ENCODE assay signal across 21 mouse cellular contexts in genomic region chr9:74348776-74349175, GRCm38 (mm10).
DNase-seq lines count a peak whose midpoint lies in the region; ATAC-seq and TF ChIP-seq lines count a peak whose summit lies in the region.
"Had no signal": no experiment of that assay in that cellular context is flagged by ENCODE, and none has a peak within 500 bp of the region (broad histone marks: within the 10 kb centered on the region; RNA-seq: fewer than 3 reads in every experiment).

No protein-coding gene starts in this region.

- H3K36me3 ChIP-seq in lung, embryonic 15.5 days: no peaks in the 10 kb centered on the region
- no peaks in the 10 kb centered on the region for H3K36me3 ChIP-seq in liver, embryonic 15.5 days (replicated peaks)
- no peaks in the 10 kb centered on the region for H3K36me3 ChIP-seq in thymus, adult 2 months (ENCODE audit: control insufficient read depth, insufficient read depth, low read length)
- H3K36me3 ChIP-seq: hindbrain, embryonic 12.5 days; limb, embryonic 13.5 days; midbrain, embryonic 15.5 days; neural tube, embryonic 12.5 days; stomach, embryonic 15.5 days had no signal

- no peak overlapping the region for H3K4me2 ChIP-seq in lung, embryonic 15.5 days
- H3K4me2 ChIP-seq in liver, embryonic 15.5 days: no peak overlapping the region
- H3K4me2 ChIP-seq: hindbrain, embryonic 12.5 days; limb, embryonic 13.5 days; midbrain, embryonic 15.5 days; neural tube, embryonic 12.5 days; stomach, embryonic 15.5 days had no signal

- no peak overlapping the region for H3K27ac ChIP-seq in lung, embryonic 15.5 days
- no peak overlapping the region for H3K27ac ChIP-seq in liver, embryonic 15.5 days (replicated peaks)
- H3K27ac ChIP-seq in thymus, adult 2 months (ENCODE audit: control insufficient read depth, insufficient read depth, low read length): no peak overlapping the region
- H3K27ac ChIP-seq: hindbrain, embryonic 12.5 days; kidney, postnatal 0 days; limb, embryonic 13.5 days; midbrain, embryonic 15.5 days; neural tube, embryonic 12.5 days; stomach, embryonic 15.5 days had no signal

- H3K27me3 ChIP-seq in lung, embryonic 15.5 days: no peaks in the 10 kb centered on the region
- H3K27me3 ChIP-seq in liver, embryonic 15.5 days: no peaks in the 10 kb centered on the region
- no peaks in the 10 kb centered on the region for H3K27me3 ChIP-seq in thymus, adult 2 months (ENCODE audit: control insufficient read depth, insufficient read depth, low read length)
- H3K27me3 ChIP-seq: hindbrain, embryonic 12.5 days; limb, embryonic 13.5 days; midbrain, embryonic 15.5 days; neural tube, embryonic 12.5 days; stomach, embryonic 15.5 days had no signal

- H3K4me1 ChIP-seq in lung, embryonic 15.5 days: no peaks in the 10 kb centered on the region
- no peaks in the 10 kb centered on the region for H3K4me1 ChIP-seq in liver, embryonic 15.5 days (replicated peaks)
- no peaks in the 10 kb centered on the region for H3K4me1 ChIP-seq in thymus, adult 2 months (replicated peaks; ENCODE audit: control insufficient read depth, insufficient read depth, low read length)
- H3K4me1 ChIP-seq: limb, embryonic 13.5 days; midbrain, embryonic 15.5 days; neural tube, embryonic 12.5 days; stomach, embryonic 15.5 days had no signal

- no peak for TF ChIP-seq CTCF in thymus, adult 2 months (IDR thresholded peaks at IDR 0.05; ENCODE audit: borderline replicate concordance, control insufficient read depth, extremely low read depth, insufficient read depth, low read length, poor library complexity)

- no peak for TF ChIP-seq POLR2A in thymus, adult 2 months (IDR thresholded peaks at IDR 0.05; ENCODE audit: control insufficient read depth, extremely low read depth, insufficient read depth, low read length, poor library complexity)

- WGBS in lung, embryonic 15.5 days: 11% methylated on average over 2 of the region's 2 CpGs
- WGBS in liver, embryonic 15.5 days (ENCODE audit: insufficient replicate concordance): 32% methylated on average over 2 of the region's 2 CpGs
- WGBS in thymus, adult 2 months: 74% methylated on average over 2 of the region's 2 CpGs

- no peaks in the 10 kb centered on the region for H3K9me3 ChIP-seq in lung, embryonic 15.5 days
- no peaks in the 10 kb centered on the region for H3K9me3 ChIP-seq in liver, embryonic 15.5 days (replicated peaks)
- H3K9me3 ChIP-seq: hindbrain, embryonic 12.5 days; limb, embryonic 13.5 days; midbrain, embryonic 15.5 days; neural tube, embryonic 12.5 days; stomach, embryonic 15.5 days had no signal

- DNase-seq in lung, postnatal 25 days (ENCODE audit: low spot score): no peak
- peak; percentile 61 for DNase-seq in embryo, embryonic 10 days (ENCODE audit: low spot score)
- peak; percentile 43 for DNase-seq in mesoderm, embryonic 11.5 days (ENCODE audit: low read depth, low spot score)
- no peak for DNase-seq in thymus, adult 2 months
- DNase-seq: adrenal gland, adult 8-10 months; cerebellum, adult 18-20 months; cerebellum, postnatal 36 days; gastrocnemius, postnatal 10 days; right cerebral cortex, postnatal 14 days; thymus, postnatal 14 days had no signal

- peak; percentile 74 for ATAC-seq in lung, embryonic 15.5 days (ENCODE audit: borderline replicate concordance, extremely low read depth, low FRiP score, low TSS enrichment)
- ATAC-seq in liver, embryonic 15.5 days (ENCODE audit: insufficient read depth): peak; percentile 44; the same call in 1 of the 2 replicates
- ATAC-seq in granulocyte monocyte progenitor cell, adult 5-6 weeks (replicated peaks; ENCODE audit: poor library complexity, severe bottlenecking): no peak
- ATAC-seq: CD4-positive, CD25-positive, alpha-beta regulatory T cell, adult 4 months; intestine, embryonic 16.5 days; midbrain, embryonic 15.5 days had no signal

- H3K4me3 ChIP-seq in lung, embryonic 15.5 days: no peak overlapping the region
- H3K4me3 ChIP-seq in liver, embryonic 15.5 days (replicated peaks): no peak overlapping the region
- H3K4me3 ChIP-seq in thymus, adult 2 months (ENCODE audit: control insufficient read depth, insufficient read depth, low read length): no peak overlapping the region
- H3K4me3 ChIP-seq: hindbrain, embryonic 12.5 days; limb, embryonic 13.5 days; midbrain, embryonic 15.5 days; neural tube, embryonic 12.5 days; stomach, embryonic 15.5 days had no signal

- H3K9ac ChIP-seq in lung, embryonic 15.5 days: no peak overlapping the region
- no peak overlapping the region for H3K9ac ChIP-seq in liver, embryonic 15.5 days
- H3K9ac ChIP-seq: hindbrain, embryonic 12.5 days; limb, embryonic 13.5 days; midbrain, embryonic 15.5 days; neural tube, embryonic 12.5 days; stomach, embryonic 15.5 days had no signal

Comparison
In these comparisons a context has a peak if more than half of its experiments do, and no peak if none do; other contexts are left out.
1. DNase-seq: peak in embryo, embryonic 10 days (single experiment) and mesoderm, embryonic 11.5 days (single experiment); none in lung, postnatal 25 days (single experiment) and thymus, adult 2 months (single experiment).